Mouse (Mus musculus) stomach, postnatal 0 days (tissue): ENCODE results near the gene Ttc41. TPM values are rescaled to one million over a fixed set of nuclear protein-coding genes. Genes with fewer than 3 reads are reported as not detected.

Source experiments
- ATAC-seq: fragments of 200-750 bp; cut with Nextera tagmentation; 2 replicates; pipeline ENCODE4 v1.8.0; 2017; ENCODE audit not compliant: low FRiP score, low TSS enrichment
- DNase-seq: peaks from one replicate; pipeline ENCODE4 v3.0.0-alpha.2; 2016; ENCODE audit warnings: low spot score
- H3K27ac ChIP-seq: fragments of 300-500 bp; sonication (generic); replicated peaks from 2 replicates; pipeline ENCODE4 v1.5.1; 2014; ENCODE audit warnings: mild to moderate bottlenecking, control low read depth
- H3K27me3 ChIP-seq: fragments of 300-500 bp; sonication (generic); 2 replicates; pipeline ENCODE4 v1.6.1; 2014; ENCODE audit warnings: low read length; ENCODE audit not compliant: control insufficient read depth, insufficient read depth
- H3K36me3 ChIP-seq: fragments of 300-500 bp; sonication (generic); 2 replicates; pipeline ENCODE4 v1.6.1; 2014; ENCODE audit warnings: low read length, mixed read lengths; ENCODE audit not compliant: control insufficient read depth, insufficient read depth
- H3K4me1 ChIP-seq: fragments of 300-500 bp; sonication (generic); replicated peaks from 2 replicates; pipeline ENCODE4 v1.6.1; 2014; ENCODE audit warnings: antibody characterized with exemption; ENCODE audit not compliant: control insufficient read depth, insufficient read depth
- H3K4me2 ChIP-seq: fragments of 300-500 bp; sonication (generic); replicated peaks from 2 replicates; pipeline ENCODE4 v1.6.1; 2014; ENCODE audit warnings: low read depth, mild to moderate bottlenecking, control low read depth, moderate library complexity
- H3K4me3 ChIP-seq: fragments of 300-500 bp; sonication (generic); 2 replicates; pipeline ENCODE4 v1.5.1; 2014; ENCODE audit warnings: low read depth, low read length, control low read depth
- H3K9ac ChIP-seq: fragments of 300-500 bp; sonication (generic); 2 replicates; pipeline ENCODE4 v1.6.1; 2014; ENCODE audit warnings: mild to moderate bottlenecking, low read length, control low read depth, mixed read lengths
- H3K9me3 ChIP-seq: fragments of 300-500 bp; sonication (generic); 2 replicates; pipeline ENCODE4 v1.6.1; 2016; ENCODE audit warnings: low read length; ENCODE audit not compliant: control insufficient read depth
- CTCF ChIP-seq: IDR thresholded peaks from 2 replicates; pipeline ENCODE4 v1.5.1; 2016; ENCODE audit warnings: antibody characterized with exemption, low read depth, mild to moderate bottlenecking, moderate library complexity
- EP300 ChIP-seq: optimal IDR thresholded peaks from 2 replicates; pipeline ENCODE3; 2016; ENCODE audit warnings: antibody characterized with exemption
- WGBS: fragments of 180-500 bp; shearing (Covaris S2); extraction: QIAGEN DNeasy Blood & Tissue Kit; methylation state at CpG from one replicate; pipeline ENCODE4 v1.1.7; 2014; 5-methylcytosine and 5-hydroxymethylcytosine counted together
- microRNA-seq: library from miRNA; unstranded; fragments of <30 nt; microRNA quantifications from one replicate; pipeline ENCODE4, GENCODE M21; 2016
- polyA plus RNA-seq: library from polyadenylated mRNA; unstranded; fragments of >200 nt; fragmentation: Nextera tagmentation; extraction: Ambion mirVana; gene quantifications from 2 replicates; pipeline ENCODE4 v1.2.1, GENCODE M21; 2015

Ttc41 gene
- polyA plus RNA-seq, 1 experiment from 2014 or later, result 0.38 TPM

GRCm38 (mm10) chr10:86824093-86824492, 118.5 kb downstream of the Ttc41 start:
- H3K4me2 ChIP-seq, result no peak overlapping the region
- ATAC-seq (no peak), DNase-seq (no peak)
- peaks cover 15% of the 10 kb centered on the region; the same call in 1 of the 2 replicates for H3K36me3 ChIP-seq
- TF ChIP-seq EP300 (no peak), CTCF (peak; percentile 40)
- 79% methylated on average over 6 of the region's 6 CpGs for WGBS
- no peak overlapping the region for H3K4me3 ChIP-seq
- no peaks in the 10 kb centered on the region for H3K27me3 ChIP-seq
- H3K9me3 ChIP-seq, result no peaks in the 10 kb centered on the region
- H3K9ac ChIP-seq, result no peak overlapping the region
- H3K27ac ChIP-seq, result no peak overlapping the region
- 0 out of 2 replicates have a peak, but pooled peaks cover 2% of the 10 kb centered on the region for H3K4me1 ChIP-seq

GRCm38 (mm10) chr10:86824871-86825270, 119.3 kb downstream of the Ttc41 start:
- 86% methylated on average over 14 of the region's 14 CpGs for WGBS
- Histone ChIP-seq H3K36me3 (peaks cover 15% of the 10 kb centered on the region; the same call in 1 of the 2 replicates), H3K27ac (no peak overlapping the region), H3K4me3 (no peak overlapping the region), H3K27me3 (no peaks in the 10 kb centered on the region), H3K9ac (no peak overlapping the region), H3K4me1 (no peaks in the 10 kb centered on the region), H3K4me2 (no peak overlapping the region), H3K9me3 (no peaks in the 10 kb centered on the region)
- ATAC-seq (no peak), DNase-seq (no peak)
- no peak for TF ChIP-seq EP300
- TF ChIP-seq CTCF, result no peak

GRCm38 (mm10) chr10:86825871-86826522, 120.4 kb downstream of the Ttc41 start:
- ATAC-seq (peak; percentile 56), DNase-seq (peak; percentile 33)
- 80% methylated on average over 10 of the region's 10 CpGs for whole genome bisulfite sequencing
- no peaks in the 10 kb centered on the region for H3K4me1 ChIP-seq
- H3K4me2 ChIP-seq, result no peak overlapping the region
- 0 out of 2 replicates have a peak, but pooled peaks cover 10% of the 10 kb centered on the region for H3K36me3 ChIP-seq
- H3K27me3 ChIP-seq, result no peaks in the 10 kb centered on the region
- TF ChIP-seq CTCF, result no peak
- no peak for TF ChIP-seq EP300
- H3K27ac ChIP-seq, result no peak overlapping the region
- no peak overlapping the region for H3K9ac ChIP-seq
- H3K4me3 ChIP-seq, result no peak overlapping the region
- H3K9me3 ChIP-seq, result no peaks in the 10 kb centered on the region

Small RNA genes within 50 kb of the gene (microRNA-seq; reads per million reads assigned to microRNA genes)
- gene Gm25745, result not detected

Other genes with a start within 250 kb of the Ttc41 start
- gene Syn3, start 206.9 kb upstream of the Ttc41 start, polyA plus RNA-seq, result 1.3 and 1.6 TPM in 2 replicates
- 402 and 403 TPM in 2 replicates for gene Hsp90b1, start 302 bp upstream of the Ttc41 start, polyA plus RNA-seq
- gene Gm49358, start 58.2 kb downstream of the Ttc41 start, polyA plus RNA-seq, result not detected in 2 replicates
- gene Nt5dc3, start 73.2 kb downstream of the Ttc41 start, polyA plus RNA-seq, result 1.2 TPM in 2 replicates